ENCODE assay signal across 8 mouse cellular contexts in genomic region chr19:21715005-21715442, GRCm38 (mm10).
A peak's percentile ranks its signal among the peaks of the same experiment; 100 is the strongest.
DNase-seq lines count a peak whose midpoint lies in the region; ATAC-seq and TF ChIP-seq lines count a peak whose summit lies in the region.
"Had no signal": no experiment of that assay in that cellular context is flagged by ENCODE, and none has a peak within 500 bp of the region (broad histone marks: within the 10 kb centered on the region; RNA-seq: fewer than 3 reads in every experiment).

No protein-coding gene starts in this region.

- 0 out of 2 replicates have a peak overlapping the region, but pooled peaks have one; percentile 6 for H3K4me3 ChIP-seq in left cerebral cortex, adult 2 months
- peak overlapping the region; percentile 26; the same call in 1 of the 2 replicates for H3K4me3 ChIP-seq in kidney, adult 2 months (ENCODE audit: insufficient read depth, low read depth, low read length)
- no peak overlapping the region for H3K4me3 ChIP-seq in midbrain, embryonic 14.5 days (replicated peaks; ENCODE audit: low read depth, low read length)
- H3K4me3 ChIP-seq: midbrain, embryonic 13.5 days had no signal

- no peaks in the 10 kb centered on the region for H3K9me3 ChIP-seq in midbrain, embryonic 14.5 days (ENCODE audit: control insufficient read depth, low read length)
- H3K9me3 ChIP-seq: midbrain, embryonic 13.5 days had no signal

- no peak overlapping the region for H3K4me2 ChIP-seq in midbrain, embryonic 14.5 days (ENCODE audit: low read length)
- H3K4me2 ChIP-seq: midbrain, embryonic 13.5 days had no signal

- no peak for TF ChIP-seq POLR2A in kidney, adult 2 months (IDR thresholded peaks at IDR 0.05; ENCODE audit: low read depth, low read length)

- H3K4me1 ChIP-seq in kidney, adult 2 months (ENCODE audit: control insufficient read depth, insufficient read depth, low read length): peaks cover 3% of the 10 kb centered on the region; the same call in 1 of the 2 replicates
- H3K4me1 ChIP-seq in midbrain, embryonic 14.5 days (ENCODE audit: control insufficient read depth, insufficient read depth, low read length): no peaks in the 10 kb centered on the region
- H3K4me1 ChIP-seq: midbrain, embryonic 13.5 days had no signal

- in situ Hi-C loops in Patski (cut with MboI; ENCODE audit: low pct_unique_long_range_greater_than_20kb): no loop called here

- intact Hi-C loops in left cerebral cortex, adult 2 months (cut with DNase I): no loop called here

- H3K36me3 ChIP-seq in kidney, adult 2 months (ENCODE audit: control insufficient read depth, insufficient read depth, low read length): no peaks in the 10 kb centered on the region
- H3K36me3 ChIP-seq in midbrain, embryonic 14.5 days (ENCODE audit: control insufficient read depth, insufficient read depth, low read length): no peaks in the 10 kb centered on the region
- H3K36me3 ChIP-seq: midbrain, embryonic 13.5 days had no signal

- H3K27ac ChIP-seq in left cerebral cortex, adult 2 months: no peak overlapping the region
- H3K27ac ChIP-seq in kidney, adult 2 months (ENCODE audit: insufficient read depth, low read depth, low read length): peak overlapping the region; percentile 27; the same call in 1 of the 2 replicates
- no peak overlapping the region for H3K27ac ChIP-seq in midbrain, embryonic 14.5 days (replicated peaks; ENCODE audit: low read depth, low read length)
- H3K27ac ChIP-seq: midbrain, embryonic 13.5 days had no signal

- POLR2A ChIA-PET in Patski (lab: Charles Lee): no interaction called here

- TF ChIP-seq CTCF in left cerebral cortex, adult 2 months (IDR thresholded peaks at IDR 0.05): no peak
- TF ChIP-seq CTCF in Patski (IDR thresholded peaks at IDR 0.05): no peak
- TF ChIP-seq CTCF in kidney, adult 2 months (conservative IDR thresholded peaks at IDR 0.05; ENCODE audit: insufficient read depth, insufficient read length, low read depth, low read length): no peak

- peak; percentile 42 for ATAC-seq in Patski
- ATAC-seq in midbrain, embryonic 14.5 days (ENCODE audit: low FRiP score, low TSS enrichment): no peak
- ATAC-seq: midbrain, embryonic 13.5 days had no signal

- CTCF ChIA-PET in Patski (lab: Charles Lee): no interaction called here

- whole genome bisulfite sequencing in kidney, adult 2 months: 5% methylated on average over 10 of the region's 10 CpGs
- 78% methylated on average over 10 of the region's 10 CpGs for WGBS in midbrain, embryonic 14.5 days

- H3K27me3 ChIP-seq in Patski: no peaks in the 10 kb centered on the region
- no peaks in the 10 kb centered on the region for H3K27me3 ChIP-seq in kidney, adult 2 months (replicated peaks; ENCODE audit: control insufficient read depth, insufficient read depth, low read length)
- no peaks in the 10 kb centered on the region for H3K27me3 ChIP-seq in midbrain, embryonic 14.5 days (ENCODE audit: control insufficient read depth, insufficient read depth, low read length)
- H3K27me3 ChIP-seq: midbrain, embryonic 13.5 days had no signal

- H3K9ac ChIP-seq in midbrain, embryonic 14.5 days (replicated peaks; ENCODE audit: low read length): no peak overlapping the region
- H3K9ac ChIP-seq: midbrain, embryonic 13.5 days had no signal

- DNase-seq in left cerebral cortex, adult 2 months (ENCODE audit: extremely low spot score in 1 of 2, low spot score in 2 of 2): no peak
- no peak for DNase-seq in left cerebral cortex, adult 11 months (ENCODE audit: low spot score)
- no peak for DNase-seq in Patski (ENCODE audit: low read depth, low spot score)
- peak; percentile 62 for DNase-seq in kidney, adult 2 months
- peak; percentile 11 for DNase-seq in mesoderm, embryonic 11.5 days (ENCODE audit: low read depth, low spot score)
- no peak for DNase-seq in midbrain, embryonic 14.5 days
- DNase-seq in thymus, postnatal 14 days: no peak

Comparison
In these comparisons a context has a peak if more than half of its experiments do, and no peak if none do; other contexts are left out.
1. DNase-seq: peak in kidney, adult 2 months (single experiment) and mesoderm, embryonic 11.5 days (single experiment); none in left cerebral cortex, adult 2 months (0 of 2), left cerebral cortex, adult 11 months (single experiment), Patski (single experiment), midbrain, embryonic 14.5 days (single experiment) and thymus, postnatal 14 days (single experiment).